Mouse (Mus musculus): ENCODE measurements around the gene Metrnl. TPM values are rescaled to one million over a fixed set of nuclear protein-coding genes. Genes with fewer than 3 reads are reported as not detected.

The Metrnl gene
- polyA plus RNA-seq, 2 experiments: 2.1 to 3.4 TPM

DNA sequence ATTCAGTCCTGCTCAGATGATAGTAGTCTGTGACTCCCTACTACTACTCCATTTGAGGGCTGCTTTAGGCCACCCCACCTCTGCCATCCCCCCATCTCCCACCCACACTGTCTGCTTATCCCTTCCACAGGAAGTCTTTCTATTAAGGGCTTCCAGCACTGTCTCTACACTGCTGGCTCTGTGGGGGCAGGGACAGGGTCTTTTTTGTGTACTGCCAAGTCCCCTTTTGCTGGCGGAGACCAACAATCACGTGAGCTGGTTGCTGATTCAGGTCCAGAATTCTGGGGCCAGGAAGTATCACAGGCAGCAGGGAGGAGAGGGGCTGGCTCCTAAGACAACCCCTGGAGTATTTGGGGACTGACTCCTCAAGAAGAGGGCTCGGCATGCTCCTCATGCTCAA, 18.1 kb upstream of the Metrnl start:
- 31% methylated on average over 3 of the region's 3 CpGs for WGBS (ENCODE audit: insufficient replicate concordance)
- Histone ChIP-seq H3K4me3 (ENCODE audit: insufficient read depth in 1 of 2, low read depth in 2 of 2, low read length in 2 of 2) (no peak overlapping the region), H3K27me3 (ENCODE audit: control insufficient read depth, insufficient read depth, low read length) (no peaks in the 10 kb centered on the region), H3K4me2 (ENCODE audit: low read depth) (no peak overlapping the region), H3K9me3 (ENCODE audit: control insufficient read depth, low read length) (no peaks in the 10 kb centered on the region), H3K36me3 (replicated peaks; ENCODE audit: control insufficient read depth, insufficient read depth, low read depth) (no peaks in the 10 kb centered on the region), H3K27ac (no peak overlapping the region), H3K4me1 (replicated peaks; ENCODE audit: control insufficient read depth in 2 of 2, insufficient read depth in 2 of 2, low read length in 1 of 2) (0 out of 4 replicates have a peak, but pooled peaks cover 0 to 2% of the 10 kb centered on the region in 2 experiments), H3K9ac (replicated peaks) (no peak overlapping the region)
- ATAC-seq (ENCODE audit: insufficient read depth): no peak
- no peak for TF ChIP-seq CTCF (IDR thresholded peaks at IDR 0.05; ENCODE audit: low read depth)
- no peak for TF ChIP-seq EP300 (IDR thresholded peaks at IDR 0.05; ENCODE audit: low read depth)
- no peak for DNase-seq (ENCODE audit: low read depth in 3 of 3, low spot score in 3 of 3)

GRCm38 (mm10) chr11:121685491-121686001, 15.8 kb upstream of the Metrnl start:
- WGBS (ENCODE audit: insufficient replicate concordance): 49% methylated on average over 6 of the region's 6 CpGs
- H3K9me3 ChIP-seq (ENCODE audit: control insufficient read depth, low read length): no peaks in the 10 kb centered on the region
- ATAC-seq (ENCODE audit: insufficient read depth) (peak; percentile 21; the same call in 1 of the 2 replicates), DNase-seq (ENCODE audit: low read depth in 3 of 3, low spot score in 3 of 3) (no peak)
- H3K9ac ChIP-seq (replicated peaks): no peak overlapping the region
- no peak overlapping the region for H3K4me3 ChIP-seq (ENCODE audit: insufficient read depth in 1 of 2, low read depth in 2 of 2, low read length in 2 of 2)
- H3K27me3 ChIP-seq (ENCODE audit: control insufficient read depth, insufficient read depth, low read length): no peaks in the 10 kb centered on the region
- no peak for TF ChIP-seq EP300 (IDR thresholded peaks at IDR 0.05; ENCODE audit: low read depth)
- no peak for TF ChIP-seq CTCF (IDR thresholded peaks at IDR 0.05; ENCODE audit: low read depth)
- H3K36me3 ChIP-seq (replicated peaks; ENCODE audit: control insufficient read depth, insufficient read depth, low read depth): no peaks in the 10 kb centered on the region
- 0 out of 4 replicates have a peak, but pooled peaks cover 0 to 2% of the 10 kb centered on the region in 2 experiments for H3K4me1 ChIP-seq (replicated peaks; ENCODE audit: control insufficient read depth in 2 of 2, insufficient read depth in 2 of 2, low read length in 1 of 2)
- H3K27ac ChIP-seq: no peak overlapping the region
- no peak overlapping the region for H3K4me2 ChIP-seq (ENCODE audit: low read depth)

- 54% methylated on average over 4 of the region's 4 CpGs for WGBS (ENCODE audit: insufficient replicate concordance)
- Histone ChIP-seq H3K4me3 (ENCODE audit: insufficient read depth in 1 of 2, low read depth in 2 of 2, low read length in 2 of 2) (no peak overlapping the region), H3K4me2 (ENCODE audit: low read depth) (no peak overlapping the region), H3K4me1 (replicated peaks; ENCODE audit: control insufficient read depth in 2 of 2, insufficient read depth in 2 of 2, low read length in 1 of 2) (0 out of 4 replicates have a peak, but pooled peaks cover 0 to 2% of the 10 kb centered on the region in 2 experiments), H3K27me3 (ENCODE audit: control insufficient read depth, insufficient read depth, low read length) (no peaks in the 10 kb centered on the region), H3K27ac (no peak overlapping the region), H3K9ac (replicated peaks) (no peak overlapping the region), H3K36me3 (replicated peaks; ENCODE audit: control insufficient read depth, insufficient read depth, low read depth) (no peaks in the 10 kb centered on the region), H3K9me3 (ENCODE audit: control insufficient read depth, low read length) (no peaks in the 10 kb centered on the region)
- DNase-seq (ENCODE audit: low read depth in 3 of 3, low spot score in 3 of 3) (no peak), ATAC-seq (ENCODE audit: insufficient read depth) (0 out of 2 replicates have a peak, but pooled peaks have one; percentile 8)
- TF ChIP-seq EP300 (IDR thresholded peaks at IDR 0.05; ENCODE audit: low read depth) (no peak), CTCF (IDR thresholded peaks at IDR 0.05; ENCODE audit: low read depth) (no peak)
Observed at GRCm38 (mm10) chr11:121686091-121686490, 15.3 kb upstream of the Metrnl start.

- no peak overlapping the region for H3K9ac ChIP-seq (replicated peaks)
- H3K36me3 ChIP-seq (replicated peaks; ENCODE audit: control insufficient read depth, insufficient read depth, low read depth): no peaks in the 10 kb centered on the region
- ATAC-seq (ENCODE audit: insufficient read depth): no peak
- TF ChIP-seq CTCF (IDR thresholded peaks at IDR 0.05; ENCODE audit: low read depth): no peak
- no peak for TF ChIP-seq EP300 (IDR thresholded peaks at IDR 0.05; ENCODE audit: low read depth)
- no peak overlapping the region for H3K4me2 ChIP-seq (ENCODE audit: low read depth)
- 42% methylated on average over 5 of the region's 5 CpGs for WGBS (ENCODE audit: insufficient replicate concordance)
- no peaks in the 10 kb centered on the region for H3K27me3 ChIP-seq (ENCODE audit: control insufficient read depth, insufficient read depth, low read length)
- no peak overlapping the region for H3K27ac ChIP-seq
- H3K9me3 ChIP-seq (ENCODE audit: control insufficient read depth, low read length): no peaks in the 10 kb centered on the region
- no peak overlapping the region for H3K4me3 ChIP-seq (ENCODE audit: insufficient read depth in 1 of 2, low read depth in 2 of 2, low read length in 2 of 2)
- H3K4me1 ChIP-seq (replicated peaks; ENCODE audit: control insufficient read depth in 2 of 2, insufficient read depth in 2 of 2, low read length in 1 of 2): 0 out of 4 replicates have a peak, but pooled peaks cover 0 to 2% of the 10 kb centered on the region in 2 experiments
- DNase-seq (ENCODE audit: low read depth in 3 of 3, low spot score in 3 of 3): no peak
Observed at GRCm38 (mm10) chr11:121686674-121687073, 14.7 kb upstream of the Metrnl start.

DNA sequence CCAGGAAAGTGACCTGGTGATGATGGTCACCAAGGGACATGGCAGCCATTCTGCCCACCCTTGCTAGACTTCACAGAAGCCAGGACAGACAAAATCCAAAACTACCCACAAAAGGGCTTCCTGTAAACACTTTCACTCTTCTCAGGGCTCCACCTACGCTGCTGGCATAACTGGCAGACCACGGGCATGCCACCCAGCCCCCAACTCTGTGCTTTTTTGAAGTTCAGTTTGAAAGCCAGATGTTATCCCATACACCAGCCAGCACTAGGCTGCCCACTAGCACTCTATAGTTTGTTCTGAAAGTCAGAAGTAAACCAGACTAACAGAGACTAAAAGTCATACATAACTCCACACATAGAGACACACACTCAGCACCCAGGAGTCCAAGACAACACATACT, 13.3 kb upstream of the Metrnl start:
- Histone ChIP-seq H3K36me3 (replicated peaks; ENCODE audit: control insufficient read depth, insufficient read depth, low read depth) (no peaks in the 10 kb centered on the region), H3K4me1 (replicated peaks; ENCODE audit: control insufficient read depth in 2 of 2, insufficient read depth in 2 of 2, low read length in 1 of 2) (0 out of 4 replicates have a peak, but pooled peaks cover 0 to 2% of the 10 kb centered on the region in 2 experiments), H3K4me3 (ENCODE audit: insufficient read depth in 1 of 2, low read depth in 2 of 2, low read length in 2 of 2) (no peak overlapping the region), H3K27ac (no peak overlapping the region), H3K27me3 (ENCODE audit: control insufficient read depth, insufficient read depth, low read length) (no peaks in the 10 kb centered on the region), H3K4me2 (ENCODE audit: low read depth) (no peak overlapping the region), H3K9me3 (ENCODE audit: control insufficient read depth, low read length) (no peaks in the 10 kb centered on the region), H3K9ac (replicated peaks) (no peak overlapping the region)
- ATAC-seq (ENCODE audit: insufficient read depth): no peak
- no peak for DNase-seq (ENCODE audit: low read depth in 3 of 3, low spot score in 3 of 3)
- WGBS (ENCODE audit: insufficient replicate concordance): 43% methylated on average over 2 of the region's 2 CpGs
- no peak for TF ChIP-seq CTCF (IDR thresholded peaks at IDR 0.05; ENCODE audit: low read depth)
- TF ChIP-seq EP300 (IDR thresholded peaks at IDR 0.05; ENCODE audit: low read depth): no peak
